Mouse (Mus musculus) limb, embryonic 15.5 days (tissue): ENCODE measurements around the gene Gal3st4. TPM values are rescaled to one million over a fixed set of nuclear protein-coding genes. Genes with fewer than 3 reads are reported as not detected.
"Not testable (repeated sequence)": the region's sequence is repeated elsewhere in the genome, so short reads cannot be mapped to it uniquely, and the experiment has no call there.

Experiments used
- ATAC-seq: fragments of 200-750 bp; cut with Nextera tagmentation; 2 replicates; pipeline ENCODE4 v1.8.0; 2017; ENCODE audit warnings: low read depth, moderate TSS enrichment; ENCODE audit not compliant: insufficient number of reproducible peaks, low FRiP score, low TSS enrichment
- H3K27ac ChIP-seq: fragments of 300-500 bp; sonication (generic); 2 replicates; pipeline ENCODE4 v1.5.1; 2015; ENCODE audit warnings: moderate library complexity, mild to moderate bottlenecking, inconsistent platforms
- H3K27me3 ChIP-seq: fragments of 300-500 bp; sonication (generic); 2 replicates; pipeline ENCODE4 v1.6.1; 2015; ENCODE audit warnings: inconsistent platforms
- H3K36me3 ChIP-seq: fragments of 300-500 bp; sonication (generic); 2 replicates; pipeline ENCODE4 v1.6.1; 2015; ENCODE audit warnings: inconsistent platforms
- H3K4me1 ChIP-seq: fragments of 300-500 bp; sonication (generic); 2 replicates; pipeline ENCODE4 v1.6.1; 2015; ENCODE audit warnings: inconsistent platforms
- H3K4me2 ChIP-seq: fragments of 300-500 bp; sonication (generic); 2 replicates; pipeline ENCODE4 v1.6.1; 2015; ENCODE audit warnings: mild to moderate bottlenecking, inconsistent platforms
- H3K4me3 ChIP-seq: fragments of 300-500 bp; sonication (generic); 2 replicates; pipeline ENCODE4 v1.5.1; 2015; ENCODE audit warnings: mild to moderate bottlenecking, inconsistent platforms
- H3K9ac ChIP-seq: fragments of 300-500 bp; sonication (generic); 2 replicates; pipeline ENCODE4 v1.6.1; 2015; ENCODE audit warnings: inconsistent platforms
- H3K9me3 ChIP-seq: fragments of 300-500 bp; sonication (generic); 2 replicates; pipeline ENCODE4 v1.6.1; 2016; ENCODE audit warnings: inconsistent platforms
- WGBS: fragments of 180-500 bp; shearing (Covaris S2); methylation state at CpG from one replicate; pipeline ENCODE4 v1.1.7; 2015; 5-methylcytosine and 5-hydroxymethylcytosine counted together
- polyA plus RNA-seq: library from polyadenylated mRNA; unstranded; fragments of >200 nt; fragmentation: Nextera tagmentation; extraction: Ambion mirVana; gene quantifications from 2 replicates; pipeline ENCODE4 v1.2.1, GENCODE M21; 2015

Gene Gal3st4
- polyA plus RNA-seq, 1 experiment from 2014 or later = 5.1 TPM

GRCm38 (mm10) chr5:138233778-138234177 is 38.9 kb downstream of the Gal3st4 start:
- Histone ChIP-seq H3K9me3 (no peaks in the 10 kb centered on the region), H3K4me3 (no peak overlapping the region), H3K27me3 (no peaks in the 10 kb centered on the region), H3K36me3 (no peaks in the 10 kb centered on the region), H3K27ac (no peak overlapping the region), H3K4me1 (no peaks in the 10 kb centered on the region), H3K9ac (no peak overlapping the region), H3K4me2 (no peak overlapping the region)
- WGBS = 72% methylated on average over 2 of the region's 2 CpGs
- no peak for ATAC-seq

GRCm38 (mm10) chr5:138229511-138229910 is 43.1 kb downstream of the Gal3st4 start:
- ATAC-seq = no peak
- WGBS = 86% methylated on average over 3 of the region's 3 CpGs
- H3K4me1 ChIP-seq = no peaks in the 10 kb centered on the region
- H3K9me3 ChIP-seq = no peaks in the 10 kb centered on the region
- no peak overlapping the region for H3K4me3 ChIP-seq
- H3K9ac ChIP-seq = no peak overlapping the region
- no peaks in the 10 kb centered on the region for H3K36me3 ChIP-seq
- H3K4me2 ChIP-seq = no peak overlapping the region
- no peaks in the 10 kb centered on the region for H3K27me3 ChIP-seq
- H3K27ac ChIP-seq = no peak overlapping the region

- ATAC-seq = no peak
- no peaks in the 10 kb centered on the region for H3K4me1 ChIP-seq
- 57% methylated on average over 3 of the region's 3 CpGs for WGBS
- no peak overlapping the region for H3K27ac ChIP-seq
- H3K9me3 ChIP-seq = no peaks in the 10 kb centered on the region
- no peak overlapping the region for H3K4me3 ChIP-seq
- no peak overlapping the region for H3K4me2 ChIP-seq
- H3K36me3 ChIP-seq = no peaks in the 10 kb centered on the region
- no peak overlapping the region for H3K9ac ChIP-seq
- H3K27me3 ChIP-seq = no peaks in the 10 kb centered on the region
These were observed 44.6 kb downstream of the Gal3st4 start for GRCm38 (mm10) chr5:138228026-138228425.

- Histone ChIP-seq H3K36me3 (no peaks in the 10 kb centered on the region), H3K4me2 (no peak overlapping the region), H3K9me3 (no peaks in the 10 kb centered on the region), H3K4me1 (no peaks in the 10 kb centered on the region), H3K9ac (no peak overlapping the region), H3K27ac (no peak overlapping the region), H3K27me3 (no peaks in the 10 kb centered on the region), H3K4me3 (no peak overlapping the region)
- 66% methylated on average over 2 of the region's 2 CpGs for WGBS
- ATAC-seq = no peak
These were observed 45.3 kb downstream of the Gal3st4 start for GRCm38 (mm10) chr5:138227367-138227766.

GRCm38 (mm10) chr5:138226491-138226890 is 46.1 kb downstream of the Gal3st4 start:
- no peaks in the 10 kb centered on the region for H3K27me3 ChIP-seq
- 69% methylated on average over 4 of the region's 4 CpGs for WGBS
- no peak overlapping the region for H3K27ac ChIP-seq
- no peak overlapping the region for H3K4me3 ChIP-seq
- no peak for ATAC-seq
- no peaks in the 10 kb centered on the region for H3K9me3 ChIP-seq
- no peaks in the 10 kb centered on the region for H3K36me3 ChIP-seq
- H3K9ac ChIP-seq = no peak overlapping the region
- no peak overlapping the region for H3K4me2 ChIP-seq
- H3K4me1 ChIP-seq = no peaks in the 10 kb centered on the region

GRCm38 (mm10) chr5:138225700-138226099 is 46.9 kb downstream of the Gal3st4 start, which contains the start of gene Nxpe5:
Gene Nxpe5 (plus strand): TSS chr5:138225898.
- Histone ChIP-seq H3K9ac (no peak within 1 kb of the TSS), H3K4me3 (no peak within 1 kb of the TSS), H3K27ac (no peak within 1 kb of the TSS), H3K27me3 (no peaks in the 10 kb centered on the region), H3K4me2 (no peak within 1 kb of the TSS), H3K4me1 (no peaks in the 10 kb centered on the region), H3K36me3 (no peaks in the 10 kb centered on the region), H3K9me3 (no peaks in the 10 kb centered on the region)
- 59% methylated on average over 2 of the region's 2 CpGs for WGBS
- no peak for ATAC-seq

DNA sequence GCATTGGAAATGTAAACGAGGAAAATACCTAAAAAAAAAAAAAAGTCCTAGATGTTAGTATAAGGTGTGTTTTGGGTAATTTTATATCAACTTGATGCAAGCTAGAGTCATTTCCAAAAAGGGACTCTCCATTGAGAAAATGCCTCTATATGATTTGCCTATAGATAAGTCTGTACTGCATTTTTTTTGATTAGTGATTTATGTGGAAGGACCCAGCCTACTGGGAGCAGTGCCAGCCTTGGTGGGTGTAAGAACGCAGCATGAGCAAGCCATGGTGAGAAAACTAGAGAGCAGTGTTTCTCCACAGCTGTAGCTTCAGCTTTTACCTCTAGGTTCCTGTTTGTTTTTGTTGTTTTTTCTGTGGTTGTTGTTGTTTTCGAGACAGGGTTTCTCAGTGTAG is 49.4 kb downstream of the Gal3st4 start:
- H3K27me3 ChIP-seq = no peaks in the 10 kb centered on the region
- H3K27ac ChIP-seq = no peak overlapping the region
- H3K4me1 ChIP-seq = no peaks in the 10 kb centered on the region
- H3K36me3 ChIP-seq = no peaks in the 10 kb centered on the region
- ATAC-seq = no peak
- H3K4me2 ChIP-seq = no peak overlapping the region
- no peak overlapping the region for H3K4me3 ChIP-seq
- 50% methylated on average over 3 of the region's 3 CpGs for WGBS
- no peaks in the 10 kb centered on the region for H3K9me3 ChIP-seq
- no peak overlapping the region for H3K9ac ChIP-seq

GRCm38 (mm10) chr5:138222111-138222510 is 50.5 kb downstream of the Gal3st4 start:
- Histone ChIP-seq H3K9ac (no peak overlapping the region), H3K4me1 (no peaks in the 10 kb centered on the region), H3K27ac (no peak overlapping the region), H3K36me3 (no peaks in the 10 kb centered on the region), H3K9me3 (peaks cover 1% of the 10 kb centered on the region; the same call in 1 of the 2 replicates), H3K27me3 (no peaks in the 10 kb centered on the region), H3K4me2 (no peak overlapping the region), H3K4me3 (no peak overlapping the region)
- no peak for ATAC-seq
- WGBS = 21% methylated on average over 4 of the region's 4 CpGs

DNA sequence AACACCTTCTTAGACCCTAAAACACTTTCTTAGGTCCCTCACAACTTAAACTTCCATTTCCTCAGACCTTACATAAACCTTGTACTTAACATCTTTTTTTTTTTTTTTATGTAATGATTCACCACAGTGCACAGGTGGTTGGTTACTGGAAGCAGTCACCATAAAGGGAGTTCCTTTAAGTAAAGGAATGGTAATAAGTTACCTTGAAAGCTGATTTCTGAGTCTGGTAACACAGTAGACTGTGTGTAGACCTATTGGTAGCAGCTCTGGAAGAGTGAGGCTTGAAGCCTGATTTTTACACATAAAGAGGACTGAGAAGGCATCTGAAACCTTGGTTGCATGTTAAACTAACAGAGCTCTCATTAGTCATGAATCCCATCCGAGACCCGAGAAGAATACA is 52.8 kb downstream of the Gal3st4 start:
- WGBS = 59% methylated on average over 2 of the region's 2 CpGs
- no peaks in the 10 kb centered on the region for H3K36me3 ChIP-seq
- no peak overlapping the region for H3K4me3 ChIP-seq
- H3K4me2 ChIP-seq = no peak overlapping the region
- H3K27me3 ChIP-seq = no peaks in the 10 kb centered on the region
- peaks cover 10% of the 10 kb centered on the region; the same call in 1 of the 2 replicates for H3K9me3 ChIP-seq
- H3K4me1 ChIP-seq = no peaks in the 10 kb centered on the region
- H3K9ac ChIP-seq = no peak overlapping the region
- ATAC-seq = no peak
- H3K27ac ChIP-seq = no peak overlapping the region

- ATAC-seq, H3K27ac ChIP-seq: not testable (repeated sequence)
These were observed 56.0 kb downstream of the Gal3st4 start for GRCm38 (mm10) chr5:138216632-138217031.

More at GRCm38 (mm10) chr5:138216632-138217031, 56.0 kb downstream of the Gal3st4 start:
- not testable (repeated sequence) for H3K36me3 ChIP-seq, H3K27me3 ChIP-seq, H3K4me2 ChIP-seq, H3K4me1 ChIP-seq, H3K4me3 ChIP-seq, H3K9ac ChIP-seq, H3K9me3 ChIP-seq
- 93% methylated on average over 13 of the region's 13 CpGs for WGBS

Other genes starting within 250 kb of the Gal3st4 start
- gene Smok3c, start 219.6 kb downstream of the Gal3st4 start, polyA plus RNA-seq = not detected in 2 replicates
- 15.6 and 17.0 TPM in 2 replicates for gene Zkscan1, start 187.8 kb downstream of the Gal3st4 start, polyA plus RNA-seq
- 52.8 and 56.5 TPM in 2 replicates for gene Zscan21, start 155.9 kb downstream of the Gal3st4 start, polyA plus RNA-seq
- gene Zfp113, start 117.1 kb downstream of the Gal3st4 start, polyA plus RNA-seq = 15.9 and 18.5 TPM in 2 replicates
- gene Cops6, start 111.8 kb downstream of the Gal3st4 start, polyA plus RNA-seq = 299 and 325 TPM in 2 replicates
- 22.8 and 24.3 TPM in 2 replicates for gene Ap4m1, start 100.8 kb downstream of the Gal3st4 start, polyA plus RNA-seq
- gene Mcm7, start 100.4 kb downstream of the Gal3st4 start, polyA plus RNA-seq = 139 and 143 TPM in 2 replicates
- gene Taf6, start 85.4 kb downstream of the Gal3st4 start, polyA plus RNA-seq = 73.8 and 74.8 TPM in 2 replicates
- 69.4 and 69.7 TPM in 2 replicates for gene Cnpy4, start 85.4 kb downstream of the Gal3st4 start, polyA plus RNA-seq
- gene Mblac1, start 78.5 kb downstream of the Gal3st4 start, polyA plus RNA-seq = 8.4 and 9.2 TPM in 2 replicates
- 0.11 TPM in 1 of 2 replicates, not detected in the other for gene Nxpe5, start 46.9 kb downstream of the Gal3st4 start, polyA plus RNA-seq
- gene Lamtor4, start 17.4 kb downstream of the Gal3st4 start, polyA plus RNA-seq = 69.6 and 73.5 TPM in 2 replicates
- gene BC037034, start 8.8 kb downstream of the Gal3st4 start, polyA plus RNA-seq = 4.4 and 5.1 TPM in 2 replicates
- gene Gm43720, start 7.1 kb upstream of the Gal3st4 start, polyA plus RNA-seq = 0.17 and 0.30 TPM in 2 replicates
- gene Gpc2, start 7.2 kb upstream of the Gal3st4 start, polyA plus RNA-seq = 14.2 and 24.8 TPM in 2 replicates
- gene Stag3, start 7.4 kb upstream of the Gal3st4 start, polyA plus RNA-seq = 4.8 and 5.5 TPM in 2 replicates
- 0.21 and 0.36 TPM in 2 replicates for gene Pvrig, start 69.1 kb upstream of the Gal3st4 start, polyA plus RNA-seq
- gene Zfp157, start 168.6 kb upstream of the Gal3st4 start, polyA plus RNA-seq = 30.9 and 33.7 TPM in 2 replicates